Mouse (Mus musculus): ENCODE results near the gene Crot. TPM values are rescaled to one million over a fixed set of nuclear protein-coding genes. Genes with fewer than 3 reads are reported as not detected.
"Not testable (repeated sequence)": the region's sequence is repeated elsewhere in the genome, so short reads cannot be mapped to it uniquely, and the experiment has no call there.

Gene Crot
- polyA plus RNA-seq, 1 experiment from 2014 or later, result 38.9 TPM

GRCm38 (mm10) chr5:8941266-8941665 is 55.9 kb downstream of the Crot start:
- H3K9me3 ChIP-seq; H3K4me2 ChIP-seq; H3K36me3 ChIP-seq; ATAC-seq (ENCODE audit: insufficient number of reproducible peaks, low FRiP score, low TSS enrichment, low read depth); H3K4me1 ChIP-seq; H3K4me3 ChIP-seq; H3K27me3 ChIP-seq; H3K9ac ChIP-seq; H3K27ac ChIP-seq: not testable (repeated sequence)
- WGBS, result no CpG with 5 or more reads among the region's 1 CpGs

- Histone ChIP-seq H3K27me3 (no peaks in the 10 kb centered on the region), H3K27ac (no peak overlapping the region), H3K4me2 (no peak overlapping the region), H3K4me1 (no peaks in the 10 kb centered on the region), H3K4me3 (no peak overlapping the region), H3K9ac (no peak overlapping the region), H3K9me3 (no peaks in the 10 kb centered on the region), H3K36me3 (no peaks in the 10 kb centered on the region)
- no peak for ATAC-seq (ENCODE audit: insufficient number of reproducible peaks, low FRiP score, low TSS enrichment, low read depth)
- WGBS, result 78% methylated on average over 7 of the region's 7 CpGs
Measured at GRCm38 (mm10) chr5:8937965-8938364, 59.2 kb downstream of the Crot start.

- H3K36me3 ChIP-seq, result no peaks in the 10 kb centered on the region
- no peaks in the 10 kb centered on the region for H3K9me3 ChIP-seq
- H3K9ac ChIP-seq, result no peak overlapping the region
- H3K4me1 ChIP-seq, result no peaks in the 10 kb centered on the region
- no peak overlapping the region for H3K4me3 ChIP-seq
- 82% methylated on average over 9 of the region's 9 CpGs for WGBS
- no peaks in the 10 kb centered on the region for H3K27me3 ChIP-seq
- no peak overlapping the region for H3K27ac ChIP-seq
- no peak overlapping the region for H3K4me2 ChIP-seq
- ATAC-seq (ENCODE audit: insufficient number of reproducible peaks, low FRiP score, low TSS enrichment, low read depth), result no peak
Measured at GRCm38 (mm10) chr5:8928440-8928839, 68.7 kb downstream of the Crot start.

GRCm38 (mm10) chr5:8917069-8917468 is 80.1 kb downstream of the Crot start:
- Histone ChIP-seq H3K9ac (no peak overlapping the region), H3K27me3 (no peaks in the 10 kb centered on the region), H3K27ac (no peak overlapping the region), H3K4me3 (no peak overlapping the region), H3K4me2 (no peak overlapping the region), H3K4me1 (no peaks in the 10 kb centered on the region), H3K9me3 (no peaks in the 10 kb centered on the region), H3K36me3 (no peaks in the 10 kb centered on the region)
- ATAC-seq (ENCODE audit: insufficient number of reproducible peaks, low FRiP score, low TSS enrichment, low read depth), result no peak
- WGBS, result 58% methylated on average over 6 of the region's 6 CpGs

- no peaks in the 10 kb centered on the region for H3K9me3 ChIP-seq
- no peaks in the 10 kb centered on the region for H3K36me3 ChIP-seq
- H3K27ac ChIP-seq, result no peak overlapping the region
- no peak overlapping the region for H3K4me3 ChIP-seq
- WGBS, result 92% methylated on average over 2 of the region's 2 CpGs
- H3K27me3 ChIP-seq, result no peaks in the 10 kb centered on the region
- H3K4me1 ChIP-seq, result no peaks in the 10 kb centered on the region
- H3K9ac ChIP-seq, result no peak overlapping the region
- no peak overlapping the region for H3K4me2 ChIP-seq
- ATAC-seq (ENCODE audit: insufficient number of reproducible peaks, low FRiP score, low TSS enrichment, low read depth), result no peak
Measured at GRCm38 (mm10) chr5:8916400-8916799, 80.7 kb downstream of the Crot start.

Other genes with a start within 250 kb of the Crot start
- 0.77 and 2.8 TPM in 2 replicates for gene Abcb1b, start 199.2 kb downstream of the Crot start, polyA plus RNA-seq (2015; fragmentation: Nextera tagmentation; extraction: Ambion mirVana)
- gene Abcb4, start 103.6 kb downstream of the Crot start, polyA plus RNA-seq (2015; fragmentation: Nextera tagmentation; extraction: Ambion mirVana), result 0.32 and 0.44 TPM in 2 replicates
- 9.8 and 12.8 TPM in 2 replicates for gene Tmem243, start 103.3 kb upstream of the Crot start, polyA plus RNA-seq (2015; fragmentation: Nextera tagmentation; extraction: Ambion mirVana)
- 43.3 and 51.3 TPM in 2 replicates for gene Dmtf1, start 164.5 kb upstream of the Crot start, polyA plus RNA-seq (2015; fragmentation: Nextera tagmentation; extraction: Ambion mirVana)